Mouse (Mus musculus): ENCODE measurements around the gene Igbp1. TPM values are rescaled to one million over a fixed set of nuclear protein-coding genes. Genes with fewer than 3 reads are reported as not detected.

The Igbp1 gene
- polyA plus RNA-seq (2014; fragmentation: Nextera tagmentation; extraction: Ambion mirVana) = 45.3 and 45.7 TPM in 2 replicates

DNA sequence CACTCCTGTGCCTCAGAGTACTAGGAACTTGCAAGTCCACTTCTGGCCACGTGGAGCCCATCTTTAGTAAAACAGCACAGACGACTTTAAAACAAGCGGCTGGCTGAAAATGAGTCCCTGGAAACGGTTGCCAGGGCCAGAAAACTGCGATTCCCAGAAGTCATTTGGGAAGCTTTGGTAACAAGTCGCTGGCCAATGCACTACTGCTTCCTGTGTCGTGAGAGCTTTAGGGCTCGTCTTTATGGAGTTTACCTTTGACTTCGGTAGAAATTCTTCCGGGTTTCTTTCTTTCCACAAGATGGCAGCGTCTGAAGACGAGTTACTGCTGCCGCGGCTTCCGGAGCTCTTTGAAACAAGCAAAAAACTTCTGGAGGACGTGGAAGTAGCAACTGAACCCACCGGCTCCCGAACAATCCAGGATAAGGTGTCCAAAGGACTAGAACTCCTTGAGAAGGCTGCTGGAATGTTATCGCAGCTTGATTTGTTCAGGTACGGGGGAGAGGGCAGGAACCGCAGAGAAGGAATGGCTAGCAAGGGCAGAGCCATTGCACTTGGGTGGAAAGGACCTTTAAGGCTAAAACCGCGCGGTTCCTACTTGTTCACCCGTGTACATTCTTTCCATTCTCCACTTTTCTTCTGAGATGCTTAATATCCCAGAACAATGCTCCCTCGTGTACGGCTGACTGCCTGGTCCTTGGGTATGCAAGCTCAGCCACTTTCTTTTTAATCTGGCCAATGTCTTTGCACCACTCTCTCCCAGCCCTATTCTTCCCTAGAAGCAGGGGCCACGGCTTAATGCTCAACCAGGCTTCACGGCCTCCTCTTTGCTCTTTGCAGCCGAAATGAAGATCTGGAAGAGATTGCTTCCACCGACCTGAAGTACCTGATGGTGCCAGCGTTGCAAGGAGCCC is at the start of gene Igbp1:
Gene Igbp1 (plus strand): TSS at position 224 of the 911 bp plus-strand sequence.
- ATAC-seq (ENCODE audit: insufficient number of reproducible peaks, insufficient read depth, low FRiP score, low read depth) = peak; percentile 93
- Histone ChIP-seq H3K9ac (replicated peaks; ENCODE audit: low read depth, low read length) (peak within 1 kb of the TSS; percentile 42), H3K27ac (ENCODE audit: low read length) (peak within 1 kb of the TSS; percentile 48; the same call in 1 of the 2 replicates), H3K36me3 (ENCODE audit: control insufficient read depth, insufficient read depth, low read length) (no peaks in the 10 kb centered on the region; the same call in 1 of the 2 replicates), H3K27me3 (ENCODE audit: control insufficient read depth, insufficient read depth, low read length) (no peaks in the 10 kb centered on the region), H3K4me1 (ENCODE audit: control insufficient read depth, insufficient read depth, low read length) (no peaks in the 10 kb centered on the region), H3K9me3 (ENCODE audit: control insufficient read depth, low read depth, low read length) (no peaks in the 10 kb centered on the region), H3K4me2 (replicated peaks; ENCODE audit: low read depth, low read length) (peak within 1 kb of the TSS; percentile 55), H3K4me3 (ENCODE audit: low read depth, low read length) (peak within 1 kb of the TSS; percentile 53)
- 17% methylated on average over 32 of the region's 32 CpGs for WGBS

DNA sequence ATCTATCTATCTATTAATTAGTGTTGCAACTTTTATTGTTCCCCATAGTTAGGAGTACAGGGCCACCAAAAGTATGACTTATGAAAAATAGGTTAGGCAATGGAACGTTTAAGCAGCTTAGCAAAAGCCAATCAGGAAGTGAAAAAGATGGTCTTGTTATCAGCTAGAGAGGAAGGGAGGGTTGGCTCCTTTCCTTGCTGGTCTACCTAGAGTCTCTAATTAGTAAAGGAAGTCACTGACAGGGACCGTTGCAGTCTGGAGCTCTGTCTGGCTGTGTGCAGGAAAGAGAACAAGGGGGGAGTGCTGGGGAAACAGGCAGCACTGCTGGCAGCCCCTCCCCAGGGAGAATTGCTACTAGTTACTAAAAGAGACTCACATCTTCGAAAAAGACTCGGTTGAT is 26.0 kb upstream of the Igbp1 start:
- Histone ChIP-seq H3K27me3 (ENCODE audit: control insufficient read depth, insufficient read depth, low read length) (no peaks in the 10 kb centered on the region), H3K4me3 (ENCODE audit: low read depth, low read length) (no peak overlapping the region), H3K36me3 (ENCODE audit: control insufficient read depth, insufficient read depth, low read length) (no peaks in the 10 kb centered on the region), H3K9ac (replicated peaks; ENCODE audit: low read depth, low read length) (no peak overlapping the region), H3K4me2 (replicated peaks; ENCODE audit: low read depth, low read length) (no peak overlapping the region), H3K9me3 (ENCODE audit: control insufficient read depth, low read depth, low read length) (no peaks in the 10 kb centered on the region), H3K27ac (ENCODE audit: low read length) (no peak overlapping the region), H3K4me1 (ENCODE audit: control insufficient read depth, insufficient read depth, low read length) (no peaks in the 10 kb centered on the region)
- 66% methylated on average over 4 of the region's 4 CpGs for WGBS
- ATAC-seq (ENCODE audit: insufficient number of reproducible peaks, insufficient read depth, low FRiP score, low read depth) = no peak

DNA sequence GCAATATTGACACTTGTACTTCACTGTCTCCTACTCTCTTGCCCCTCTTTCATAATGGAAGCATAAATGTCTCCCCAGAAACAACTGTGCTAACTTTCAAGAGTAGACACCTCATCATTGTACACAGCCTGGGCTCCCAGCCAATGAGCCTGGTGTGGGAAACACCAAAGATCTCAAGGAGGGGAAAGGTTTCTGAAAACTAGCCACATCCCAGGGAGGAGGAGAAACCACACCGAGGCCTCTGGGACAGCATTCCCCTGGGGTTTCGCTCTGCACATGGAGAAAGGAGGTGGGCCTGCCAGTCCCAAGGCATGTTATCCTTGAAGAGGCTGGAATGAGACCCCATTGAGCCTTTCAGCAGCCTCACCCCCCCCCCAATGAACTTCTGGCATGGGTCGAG is 24.0 kb upstream of the Igbp1 start:
- Histone ChIP-seq H3K27me3 (ENCODE audit: control insufficient read depth, insufficient read depth, low read length) (no peaks in the 10 kb centered on the region), H3K36me3 (ENCODE audit: control insufficient read depth, insufficient read depth, low read length) (no peaks in the 10 kb centered on the region), H3K27ac (ENCODE audit: low read length) (no peak overlapping the region), H3K9ac (replicated peaks; ENCODE audit: low read depth, low read length) (no peak overlapping the region), H3K9me3 (ENCODE audit: control insufficient read depth, low read depth, low read length) (no peaks in the 10 kb centered on the region), H3K4me1 (ENCODE audit: control insufficient read depth, insufficient read depth, low read length) (no peaks in the 10 kb centered on the region), H3K4me3 (ENCODE audit: low read depth, low read length) (no peak overlapping the region), H3K4me2 (replicated peaks; ENCODE audit: low read depth, low read length) (no peak overlapping the region)
- WGBS = 70% methylated on average over 3 of the region's 3 CpGs
- no peak for ATAC-seq (ENCODE audit: insufficient number of reproducible peaks, insufficient read depth, low FRiP score, low read depth)

GRCm38 (mm10) chrX:100471491-100471890 is 22.6 kb upstream of the Igbp1 start:
- Histone ChIP-seq H3K4me3 (ENCODE audit: low read depth, low read length) (no peak overlapping the region), H3K36me3 (ENCODE audit: control insufficient read depth, insufficient read depth, low read length) (no peaks in the 10 kb centered on the region), H3K27ac (ENCODE audit: low read length) (no peak overlapping the region), H3K27me3 (ENCODE audit: control insufficient read depth, insufficient read depth, low read length) (no peaks in the 10 kb centered on the region), H3K4me1 (ENCODE audit: control insufficient read depth, insufficient read depth, low read length) (no peaks in the 10 kb centered on the region), H3K4me2 (replicated peaks; ENCODE audit: low read depth, low read length) (no peak overlapping the region), H3K9me3 (ENCODE audit: control insufficient read depth, low read depth, low read length) (no peaks in the 10 kb centered on the region), H3K9ac (replicated peaks; ENCODE audit: low read depth, low read length) (no peak overlapping the region)
- no peak for ATAC-seq (ENCODE audit: insufficient number of reproducible peaks, insufficient read depth, low FRiP score, low read depth)
- WGBS = 78% methylated on average over 3 of the region's 3 CpGs

- no peak overlapping the region for H3K27ac ChIP-seq (ENCODE audit: low read length)
- H3K4me3 ChIP-seq (ENCODE audit: low read depth, low read length) = no peak overlapping the region
- H3K9me3 ChIP-seq (ENCODE audit: control insufficient read depth, low read depth, low read length) = no peaks in the 10 kb centered on the region
- no peak for ATAC-seq (ENCODE audit: insufficient number of reproducible peaks, insufficient read depth, low FRiP score, low read depth)
- H3K9ac ChIP-seq (replicated peaks; ENCODE audit: low read depth, low read length) = no peak overlapping the region
- WGBS = 68% methylated on average over 4 of the region's 4 CpGs
- H3K36me3 ChIP-seq (ENCODE audit: control insufficient read depth, insufficient read depth, low read length) = no peaks in the 10 kb centered on the region
- H3K27me3 ChIP-seq (ENCODE audit: control insufficient read depth, insufficient read depth, low read length) = no peaks in the 10 kb centered on the region
- H3K4me1 ChIP-seq (ENCODE audit: control insufficient read depth, insufficient read depth, low read length) = no peaks in the 10 kb centered on the region
- no peak overlapping the region for H3K4me2 ChIP-seq (replicated peaks; ENCODE audit: low read depth, low read length)
These were observed 18.4 kb upstream of the Igbp1 start for GRCm38 (mm10) chrX:100475569-100476223.

- H3K36me3 ChIP-seq (ENCODE audit: control insufficient read depth, insufficient read depth, low read length) = no peaks in the 10 kb centered on the region
- H3K4me1 ChIP-seq (ENCODE audit: control insufficient read depth, insufficient read depth, low read length) = no peaks in the 10 kb centered on the region
- no peaks in the 10 kb centered on the region for H3K9me3 ChIP-seq (ENCODE audit: control insufficient read depth, low read depth, low read length)
- 36% methylated on average over 3 of the region's 3 CpGs for WGBS
- no peak overlapping the region for H3K4me3 ChIP-seq (ENCODE audit: low read depth, low read length)
- no peak overlapping the region for H3K9ac ChIP-seq (replicated peaks; ENCODE audit: low read depth, low read length)
- no peak overlapping the region for H3K4me2 ChIP-seq (replicated peaks; ENCODE audit: low read depth, low read length)
- H3K27me3 ChIP-seq (ENCODE audit: control insufficient read depth, insufficient read depth, low read length) = no peaks in the 10 kb centered on the region
- H3K27ac ChIP-seq (ENCODE audit: low read length) = no peak overlapping the region
- ATAC-seq (ENCODE audit: insufficient number of reproducible peaks, insufficient read depth, low FRiP score, low read depth) = no peak
These were observed 13.8 kb upstream of the Igbp1 start for GRCm38 (mm10) chrX:100480317-100480716.

DNA sequence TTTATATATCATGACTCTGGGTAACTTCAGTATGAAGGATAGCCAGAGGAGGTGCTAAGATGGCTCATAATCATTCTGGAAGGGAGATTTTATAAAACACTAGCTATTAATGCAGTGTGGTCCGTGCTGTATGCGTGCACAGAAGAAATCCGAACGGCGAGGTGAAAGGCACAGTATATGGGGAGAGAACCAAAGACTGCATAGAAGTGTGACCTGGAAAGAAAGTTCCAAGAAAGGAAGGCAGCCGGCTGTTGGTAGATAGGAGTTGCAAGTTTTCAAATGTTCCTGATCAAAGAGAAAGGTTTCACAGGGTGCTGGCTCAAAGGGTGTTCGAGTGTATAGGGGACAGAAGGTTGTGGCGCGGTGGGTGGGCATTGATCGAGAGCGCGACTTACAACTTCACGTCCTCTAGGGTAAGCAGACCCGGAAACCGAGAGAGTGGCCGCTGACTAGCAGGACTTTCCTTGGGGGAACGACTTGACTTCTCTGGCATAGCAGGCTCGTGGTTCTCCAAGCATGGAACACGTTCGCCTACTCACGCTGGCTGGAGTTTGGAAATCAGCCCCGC is 507 bp upstream of the Igbp1 start:
- peak overlapping the region; percentile 53 for H3K4me3 ChIP-seq (ENCODE audit: low read depth, low read length)
- H3K9me3 ChIP-seq (ENCODE audit: control insufficient read depth, low read depth, low read length) = no peaks in the 10 kb centered on the region
- no peak overlapping the region for H3K27ac ChIP-seq (ENCODE audit: low read length)
- peak; percentile 62; the same call in 1 of the 2 replicates for ATAC-seq (ENCODE audit: insufficient number of reproducible peaks, insufficient read depth, low FRiP score, low read depth)
- peak overlapping the region; percentile 49 for H3K4me2 ChIP-seq (replicated peaks; ENCODE audit: low read depth, low read length)
- no peaks in the 10 kb centered on the region for H3K4me1 ChIP-seq (ENCODE audit: control insufficient read depth, insufficient read depth, low read length)
- H3K27me3 ChIP-seq (ENCODE audit: control insufficient read depth, insufficient read depth, low read length) = no peaks in the 10 kb centered on the region
- WGBS = 26% methylated on average over 22 of the region's 22 CpGs
- H3K9ac ChIP-seq (replicated peaks; ENCODE audit: low read depth, low read length) = no peak overlapping the region; the same call in 1 of the 2 replicates
- no peaks in the 10 kb centered on the region; the same call in 1 of the 2 replicates for H3K36me3 ChIP-seq (ENCODE audit: control insufficient read depth, insufficient read depth, low read length)

DNA sequence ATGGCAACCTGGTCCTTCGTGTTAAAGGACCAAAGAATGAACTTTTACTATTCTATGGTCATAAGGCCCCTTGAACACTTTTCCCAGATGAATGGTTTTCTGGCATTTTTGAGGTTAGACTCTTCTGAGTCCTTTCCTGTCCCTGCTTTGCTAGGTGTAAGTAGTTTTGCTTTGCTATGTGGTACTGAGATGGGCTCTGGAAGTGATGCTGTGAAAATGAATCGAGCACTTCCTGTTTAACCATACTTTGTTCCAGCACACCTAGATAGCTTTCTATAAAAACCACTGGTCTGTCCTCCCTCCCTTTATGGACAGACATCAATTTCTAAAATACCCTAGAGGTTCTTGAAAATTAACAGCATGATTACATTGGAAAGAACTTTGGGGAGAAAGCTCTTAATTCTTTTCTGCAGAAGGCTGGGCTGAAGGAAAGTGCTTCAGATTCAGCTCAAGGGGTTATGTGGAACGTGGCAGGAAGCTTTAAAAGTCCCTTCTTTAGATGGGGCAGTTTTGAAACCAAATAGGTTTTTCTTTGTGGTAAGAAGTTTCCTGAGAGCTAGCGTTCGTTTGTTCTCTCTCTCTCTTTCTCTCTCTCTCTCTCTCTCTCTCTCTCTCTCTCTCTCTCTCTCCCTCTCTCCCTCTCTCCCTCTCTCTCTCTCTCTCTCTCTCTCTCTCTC is 10.2 kb downstream of the Igbp1 start:
- no peak overlapping the region for H3K27ac ChIP-seq (ENCODE audit: low read length)
- 91% methylated on average over 5 of the region's 5 CpGs for WGBS
- no peaks in the 10 kb centered on the region for H3K4me1 ChIP-seq (ENCODE audit: control insufficient read depth, insufficient read depth, low read length)
- H3K4me2 ChIP-seq (replicated peaks; ENCODE audit: low read depth, low read length) = no peak overlapping the region
- H3K27me3 ChIP-seq (ENCODE audit: control insufficient read depth, insufficient read depth, low read length) = no peaks in the 10 kb centered on the region
- no peak overlapping the region for H3K4me3 ChIP-seq (ENCODE audit: low read depth, low read length)
- no peaks in the 10 kb centered on the region for H3K9me3 ChIP-seq (ENCODE audit: control insufficient read depth, low read depth, low read length)
- no peak overlapping the region for H3K9ac ChIP-seq (replicated peaks; ENCODE audit: low read depth, low read length)
- no peak for ATAC-seq (ENCODE audit: insufficient number of reproducible peaks, insufficient read depth, low FRiP score, low read depth)
- H3K36me3 ChIP-seq (ENCODE audit: control insufficient read depth, insufficient read depth, low read length) = peaks cover 4% of the 10 kb centered on the region; the same call in 1 of the 2 replicates
